Mouse (Mus musculus) liver, postnatal 0 days (tissue): Measurements from ENCODE around the gene Sprr3.

Experiments used
- CTCF ChIP-seq: sonication (generic); IDR thresholded peaks from 2 replicates; pipeline ENCODE4 v1.5.1; 2016; ENCODE audit warnings: antibody characterized with exemption, low read depth
- EP300 ChIP-seq: IDR thresholded peaks from 2 replicates; pipeline ENCODE4 v1.6.1; 2016; ENCODE audit warnings: antibody characterized with exemption, low read depth, mild to moderate bottlenecking

DNA sequence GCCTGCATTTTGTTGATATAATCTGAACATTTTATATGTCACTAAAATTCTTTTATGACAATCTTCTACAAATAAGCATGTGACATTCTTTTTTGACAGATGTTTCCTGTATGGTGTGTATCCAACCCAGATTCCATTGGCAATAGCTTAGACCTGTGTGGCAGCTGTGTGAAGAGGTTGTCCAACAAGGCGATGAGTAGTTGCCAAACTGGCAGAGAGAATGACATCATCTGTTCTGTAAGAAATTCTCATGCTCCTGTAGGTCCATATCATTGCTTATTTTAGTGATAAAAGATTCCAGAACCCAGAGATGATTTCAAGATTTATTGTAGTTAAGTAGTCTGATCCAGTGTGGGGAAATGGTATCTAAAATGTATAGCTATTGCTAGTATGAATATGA, 8.1 kb upstream of the Sprr3 start:
- TF ChIP-seq CTCF (no peak), EP300 (no peak)
